Mouse (Mus musculus): Measurements from ENCODE around the gene Gm17018. TPM values are rescaled to one million over a fixed set of nuclear protein-coding genes. Genes with fewer than 3 reads are reported as not detected.
A peak's percentile ranks its signal among the peaks of the same experiment; 100 is the strongest.

The Gm17018 gene
- polyA plus RNA-seq, 1 experiment from 2014 or later = 63.4 TPM

DNA sequence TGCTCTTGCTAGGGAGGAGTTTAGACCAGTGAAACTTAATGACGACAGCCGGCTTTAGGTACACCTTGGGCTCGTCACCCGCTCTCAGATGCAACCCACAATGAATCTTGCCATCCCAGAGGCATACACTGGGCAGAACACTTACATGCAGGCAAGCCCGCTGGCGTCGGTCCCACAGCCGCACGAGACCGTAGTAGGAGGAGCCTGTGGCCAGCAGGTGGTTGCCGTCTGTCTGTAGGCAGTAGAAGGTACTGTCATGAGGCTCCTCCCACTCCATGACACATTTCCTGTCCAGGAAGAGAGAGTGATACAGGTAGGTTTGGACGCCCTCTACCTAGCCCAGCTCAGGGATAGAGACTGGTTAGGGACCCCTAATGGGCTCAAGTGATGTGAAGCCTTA lies 18.6 kb downstream of the Gm17018 start:
- Histone ChIP-seq H3K4me3 (ENCODE audit: low read depth, low read length) (no peak overlapping the region), H3K27ac (ENCODE audit: low read depth, low read length) (no peak overlapping the region), H3K9ac (ENCODE audit: low read depth, low read length) (no peak overlapping the region), H3K4me1 (replicated peaks; ENCODE audit: control insufficient read depth, insufficient read depth, low read length) (peaks cover 12% of the 10 kb centered on the region; the same call in 1 of the 2 replicates), H3K36me3 (ENCODE audit: control insufficient read depth, insufficient read depth, low read length) (0 out of 2 replicates have a peak, but pooled peaks cover 2% of the 10 kb centered on the region), H3K4me2 (replicated peaks; ENCODE audit: low read depth, low read length) (no peak overlapping the region), H3K27me3 (ENCODE audit: control insufficient read depth, insufficient read depth, low read length) (peaks cover 4% of the 10 kb centered on the region), H3K9me3 (ENCODE audit: control insufficient read depth, low read length) (no peaks in the 10 kb centered on the region)
- DNase-seq (ENCODE audit: low spot score) = no peak
- WGBS = 89% methylated on average over 12 of the region's 12 CpGs
- ATAC-seq (ENCODE audit: low FRiP score) = no peak

DNA sequence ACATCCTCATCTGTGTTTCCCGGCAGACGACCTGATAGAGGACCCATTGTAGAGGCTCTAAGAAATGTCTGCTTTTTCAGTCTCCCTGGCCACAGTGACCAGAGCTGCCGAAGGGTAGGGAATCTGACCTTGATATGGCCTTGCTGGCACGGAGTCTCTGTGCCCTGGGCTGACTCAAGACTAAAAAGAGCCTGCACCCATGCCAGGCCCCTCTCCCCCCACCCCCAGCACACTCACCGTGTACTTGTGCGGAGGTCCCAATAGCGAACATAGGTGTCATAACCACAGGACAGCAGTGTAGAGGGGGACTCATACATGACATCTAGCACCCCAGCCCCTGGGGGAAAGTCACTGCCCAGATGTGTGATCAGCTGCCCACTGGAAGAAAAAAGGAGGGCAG lies 19.0 kb downstream of the Gm17018 start:
- H3K9ac ChIP-seq (ENCODE audit: low read depth, low read length) = no peak overlapping the region
- no peak overlapping the region for H3K4me2 ChIP-seq (replicated peaks; ENCODE audit: low read depth, low read length)
- no peak for DNase-seq (ENCODE audit: low spot score)
- 0 out of 2 replicates have a peak, but pooled peaks cover 2% of the 10 kb centered on the region for H3K36me3 ChIP-seq (ENCODE audit: control insufficient read depth, insufficient read depth, low read length)
- peaks cover 4% of the 10 kb centered on the region for H3K27me3 ChIP-seq (ENCODE audit: control insufficient read depth, insufficient read depth, low read length)
- ATAC-seq (ENCODE audit: low FRiP score) = no peak
- no peak overlapping the region for H3K4me3 ChIP-seq (ENCODE audit: low read depth, low read length)
- peaks cover 12% of the 10 kb centered on the region; the same call in 1 of the 2 replicates for H3K4me1 ChIP-seq (replicated peaks; ENCODE audit: control insufficient read depth, insufficient read depth, low read length)
- H3K27ac ChIP-seq (ENCODE audit: low read depth, low read length) = no peak overlapping the region
- 93% methylated on average over 7 of the region's 7 CpGs for WGBS
- no peaks in the 10 kb centered on the region for H3K9me3 ChIP-seq (ENCODE audit: control insufficient read depth, low read length)

DNA sequence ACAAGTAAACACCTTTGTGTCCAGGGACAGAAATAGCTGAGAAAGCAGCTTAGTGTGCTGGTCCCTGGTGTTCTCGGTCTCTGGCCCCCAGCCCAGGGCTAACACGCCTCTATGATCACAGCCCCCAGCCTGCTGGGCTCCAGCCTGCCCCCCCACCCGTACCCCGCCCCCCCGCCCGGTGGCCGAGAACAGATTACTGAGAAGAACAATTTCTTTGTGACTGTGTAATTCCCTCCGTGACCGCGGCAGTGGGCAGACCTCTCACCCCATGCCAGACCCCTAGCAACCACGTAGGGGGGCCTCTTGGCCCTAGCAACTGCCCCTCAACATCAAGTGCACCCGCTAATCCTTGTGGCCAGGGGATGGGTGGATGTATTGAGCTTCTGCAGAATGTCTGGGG lies 19.8 kb downstream of the Gm17018 start:
- H3K4me3 ChIP-seq (ENCODE audit: low read depth, low read length) = no peak overlapping the region
- DNase-seq (ENCODE audit: low spot score) (no peak), ATAC-seq (ENCODE audit: low FRiP score) (no peak)
- H3K36me3 ChIP-seq (ENCODE audit: control insufficient read depth, insufficient read depth, low read length) = 0 out of 2 replicates have a peak, but pooled peaks cover 2% of the 10 kb centered on the region
- 41% methylated on average over 12 of the region's 12 CpGs for WGBS
- H3K9ac ChIP-seq (ENCODE audit: low read depth, low read length) = no peak overlapping the region
- no peak overlapping the region for H3K4me2 ChIP-seq (replicated peaks; ENCODE audit: low read depth, low read length)
- peaks cover 12% of the 10 kb centered on the region; the same call in 1 of the 2 replicates for H3K4me1 ChIP-seq (replicated peaks; ENCODE audit: control insufficient read depth, insufficient read depth, low read length)
- H3K27ac ChIP-seq (ENCODE audit: low read depth, low read length) = no peak overlapping the region
- H3K27me3 ChIP-seq (ENCODE audit: control insufficient read depth, insufficient read depth, low read length) = peaks cover 2% of the 10 kb centered on the region
- H3K9me3 ChIP-seq (ENCODE audit: control insufficient read depth, low read length) = no peaks in the 10 kb centered on the region

DNA sequence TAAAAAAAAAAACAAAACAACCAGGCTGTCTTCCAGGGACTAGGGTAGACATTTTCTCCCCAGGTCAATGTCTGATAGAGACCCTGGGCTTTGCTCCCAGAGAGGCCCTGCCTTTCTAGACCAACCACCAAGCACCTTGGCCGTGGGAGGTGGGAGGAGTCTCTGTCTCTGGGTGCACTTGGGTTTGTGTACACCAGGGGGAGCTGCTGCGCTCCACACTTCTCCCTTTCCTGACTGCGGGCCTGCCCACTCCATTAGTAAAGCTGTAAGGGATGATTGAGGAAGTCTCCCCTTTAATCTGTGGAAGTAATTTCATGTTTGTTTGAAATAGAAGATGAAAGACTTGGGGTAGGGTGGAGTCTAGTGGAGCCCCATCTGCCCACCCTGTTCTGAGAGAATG lies 20.8 kb downstream of the Gm17018 start:
- Histone ChIP-seq H3K4me1 (replicated peaks; ENCODE audit: control insufficient read depth, insufficient read depth, low read length) (0 out of 2 replicates have a peak, but pooled peaks cover 7% of the 10 kb centered on the region), H3K9ac (ENCODE audit: low read depth, low read length) (no peak overlapping the region), H3K4me2 (replicated peaks; ENCODE audit: low read depth, low read length) (no peak overlapping the region), H3K4me3 (ENCODE audit: low read depth, low read length) (no peak overlapping the region), H3K36me3 (ENCODE audit: control insufficient read depth, insufficient read depth, low read length) (0 out of 2 replicates have a peak, but pooled peaks cover 2% of the 10 kb centered on the region), H3K9me3 (ENCODE audit: control insufficient read depth, low read length) (no peaks in the 10 kb centered on the region), H3K27ac (ENCODE audit: low read depth, low read length) (no peak overlapping the region), H3K27me3 (ENCODE audit: control insufficient read depth, insufficient read depth, low read length) (peaks cover 4% of the 10 kb centered on the region)
- DNase-seq (ENCODE audit: low spot score) (peak; percentile 74), ATAC-seq (ENCODE audit: low FRiP score) (no peak)
- WGBS = 71% methylated on average over 3 of the region's 3 CpGs

DNA sequence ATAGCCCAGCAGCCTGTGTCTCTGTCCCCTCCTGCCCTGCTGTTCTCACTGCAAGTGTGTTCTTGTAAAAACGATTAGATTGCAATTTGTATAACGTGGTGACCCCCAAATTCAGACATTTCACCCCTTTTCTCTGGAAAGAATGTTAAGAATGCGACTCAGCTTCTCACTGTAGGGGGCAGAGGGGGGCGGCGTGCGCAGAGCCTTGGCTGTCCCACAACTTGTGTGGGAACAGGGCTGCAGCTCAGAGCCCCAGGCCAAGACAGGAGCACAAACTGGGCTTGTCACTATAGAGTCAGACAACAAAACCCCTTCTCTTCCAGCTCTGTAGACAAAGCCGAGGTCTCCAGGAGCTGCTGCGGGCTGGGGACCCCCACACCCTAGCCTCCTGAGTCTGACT lies 21.7 kb downstream of the Gm17018 start:
- Histone ChIP-seq H3K4me2 (replicated peaks; ENCODE audit: low read depth, low read length) (no peak overlapping the region), H3K9ac (ENCODE audit: low read depth, low read length) (no peak overlapping the region), H3K9me3 (ENCODE audit: control insufficient read depth, low read length) (no peaks in the 10 kb centered on the region), H3K4me3 (ENCODE audit: low read depth, low read length) (no peak overlapping the region), H3K27ac (ENCODE audit: low read depth, low read length) (0 out of 2 replicates have a peak overlapping the region, but pooled peaks have one; percentile 33), H3K27me3 (ENCODE audit: control insufficient read depth, insufficient read depth, low read length) (peaks cover 4% of the 10 kb centered on the region), H3K4me1 (replicated peaks; ENCODE audit: control insufficient read depth, insufficient read depth, low read length) (0 out of 2 replicates have a peak, but pooled peaks cover 7% of the 10 kb centered on the region), H3K36me3 (ENCODE audit: control insufficient read depth, insufficient read depth, low read length) (0 out of 2 replicates have a peak, but pooled peaks cover 2% of the 10 kb centered on the region)
- DNase-seq (ENCODE audit: low spot score) (peak; percentile 28), ATAC-seq (ENCODE audit: low FRiP score) (no peak)
- WGBS = 8% methylated on average over 8 of the region's 8 CpGs

DNA sequence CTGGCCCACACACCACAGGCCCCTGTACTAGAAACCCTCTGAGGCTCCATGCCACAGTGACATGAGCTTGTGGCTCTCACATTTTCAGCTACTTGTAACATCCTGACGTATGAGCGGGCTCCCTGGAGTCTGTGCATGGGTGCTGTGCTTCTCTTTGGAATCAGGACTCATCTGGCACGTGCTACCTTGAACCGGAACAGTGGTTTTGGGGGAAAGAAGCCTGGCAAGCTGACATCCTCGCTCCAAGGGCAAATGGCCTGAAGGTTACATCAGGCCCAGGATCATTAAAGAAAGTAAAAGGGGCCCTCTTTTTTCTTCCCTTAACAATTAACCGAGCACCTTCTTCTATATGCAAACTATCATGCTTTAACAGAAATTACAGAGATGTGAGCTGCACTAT lies 22.7 kb downstream of the Gm17018 start:
- no peak overlapping the region for H3K27ac ChIP-seq (ENCODE audit: low read depth, low read length)
- 0 out of 2 replicates have a peak, but pooled peaks cover 2% of the 10 kb centered on the region for H3K36me3 ChIP-seq (ENCODE audit: control insufficient read depth, insufficient read depth, low read length)
- H3K4me3 ChIP-seq (ENCODE audit: low read depth, low read length) = no peak overlapping the region
- WGBS = 92% methylated on average over 6 of the region's 6 CpGs
- H3K9ac ChIP-seq (ENCODE audit: low read depth, low read length) = no peak overlapping the region
- ATAC-seq (ENCODE audit: low FRiP score) = no peak
- no peak overlapping the region for H3K4me2 ChIP-seq (replicated peaks; ENCODE audit: low read depth, low read length)
- DNase-seq (ENCODE audit: low spot score) = no peak
- 0 out of 2 replicates have a peak, but pooled peaks cover 7% of the 10 kb centered on the region for H3K4me1 ChIP-seq (replicated peaks; ENCODE audit: control insufficient read depth, insufficient read depth, low read length)
- no peaks in the 10 kb centered on the region for H3K9me3 ChIP-seq (ENCODE audit: control insufficient read depth, low read length)
- peaks cover 4% of the 10 kb centered on the region for H3K27me3 ChIP-seq (ENCODE audit: control insufficient read depth, insufficient read depth, low read length)

DNA sequence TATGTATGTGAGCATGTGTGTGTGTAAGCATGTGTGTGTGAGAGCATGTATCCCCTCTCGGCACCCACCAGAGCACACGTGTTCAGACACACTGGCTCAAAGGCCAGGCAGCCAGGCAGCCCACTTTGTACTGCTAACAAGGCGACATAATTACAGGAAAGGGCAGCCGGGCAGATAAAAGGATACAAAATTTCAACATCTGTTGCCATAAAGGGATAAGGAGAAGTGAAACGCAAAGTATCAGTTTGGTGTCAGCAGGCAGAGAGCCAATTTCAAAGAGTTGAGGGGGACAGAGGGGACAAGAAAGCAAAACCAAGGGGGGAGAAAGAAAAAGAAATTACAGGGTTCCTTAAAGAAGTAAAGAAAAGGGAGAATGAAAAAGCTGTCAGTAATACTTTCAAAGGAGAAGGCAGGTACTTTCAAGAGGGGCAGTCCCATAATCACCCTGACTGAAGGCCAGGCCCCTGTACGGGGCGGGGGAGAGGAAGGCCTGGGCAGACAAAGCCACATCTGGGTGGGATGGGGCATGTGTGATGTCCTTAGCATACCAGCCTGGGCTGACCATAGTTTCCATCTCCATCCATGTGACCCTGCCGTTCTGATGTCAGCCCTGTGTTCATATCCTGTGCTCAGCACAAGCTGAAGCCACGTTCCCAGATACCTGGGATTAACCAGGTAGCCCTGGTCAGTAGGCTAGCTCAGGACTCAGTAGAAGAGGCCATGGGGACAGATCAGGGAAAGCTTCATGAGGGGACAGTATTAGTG lies 24.6 kb downstream of the Gm17018 start:
- no peaks in the 10 kb centered on the region for H3K9me3 ChIP-seq (ENCODE audit: control insufficient read depth, low read length)
- ATAC-seq (ENCODE audit: low FRiP score) = no peak
- DNase-seq (ENCODE audit: low spot score) = no peak
- no peak overlapping the region for H3K4me2 ChIP-seq (replicated peaks; ENCODE audit: low read depth, low read length)
- 83% methylated on average over 9 of the region's 9 CpGs for WGBS
- H3K27ac ChIP-seq (ENCODE audit: low read depth, low read length) = no peak overlapping the region
- H3K4me3 ChIP-seq (ENCODE audit: low read depth, low read length) = no peak overlapping the region
- no peaks in the 10 kb centered on the region for H3K36me3 ChIP-seq (ENCODE audit: control insufficient read depth, insufficient read depth, low read length)
- H3K4me1 ChIP-seq (replicated peaks; ENCODE audit: control insufficient read depth, insufficient read depth, low read length) = 0 out of 2 replicates have a peak, but pooled peaks cover 7% of the 10 kb centered on the region
- peaks cover 4% of the 10 kb centered on the region for H3K27me3 ChIP-seq (ENCODE audit: control insufficient read depth, insufficient read depth, low read length)
- no peak overlapping the region for H3K9ac ChIP-seq (ENCODE audit: low read depth, low read length)

DNA sequence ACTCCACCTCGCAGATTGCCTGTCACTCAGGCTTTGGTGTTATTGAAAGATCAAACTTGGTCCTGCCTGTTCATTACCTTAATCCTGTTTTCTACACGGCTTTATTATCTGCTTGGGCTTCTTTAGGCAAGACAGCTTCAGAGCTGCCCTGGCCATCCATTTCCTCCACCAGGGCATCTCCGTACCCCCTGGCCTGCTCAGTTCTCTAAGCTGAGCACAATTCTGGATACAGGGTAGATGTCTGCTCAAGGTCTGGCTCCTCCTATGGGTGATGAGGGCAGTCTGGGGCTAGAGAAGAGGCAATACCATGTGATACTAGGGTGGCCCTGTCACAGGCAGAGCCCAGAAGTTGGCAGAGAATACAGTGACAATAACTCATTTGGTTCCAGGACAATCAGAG lies 26.4 kb downstream of the Gm17018 start:
- Histone ChIP-seq H3K4me3 (ENCODE audit: low read depth, low read length) (no peak overlapping the region), H3K36me3 (ENCODE audit: control insufficient read depth, insufficient read depth, low read length) (no peaks in the 10 kb centered on the region), H3K27me3 (ENCODE audit: control insufficient read depth, insufficient read depth, low read length) (peaks cover 9% of the 10 kb centered on the region), H3K9me3 (ENCODE audit: control insufficient read depth, low read length) (no peaks in the 10 kb centered on the region), H3K9ac (ENCODE audit: low read depth, low read length) (no peak overlapping the region), H3K4me1 (replicated peaks; ENCODE audit: control insufficient read depth, insufficient read depth, low read length) (0 out of 2 replicates have a peak, but pooled peaks cover 5% of the 10 kb centered on the region), H3K27ac (ENCODE audit: low read depth, low read length) (no peak overlapping the region), H3K4me2 (replicated peaks; ENCODE audit: low read depth, low read length) (no peak overlapping the region)
- WGBS = 74% methylated on average over 3 of the region's 3 CpGs
- DNase-seq (ENCODE audit: low spot score) = no peak
- no peak for ATAC-seq (ENCODE audit: low FRiP score)
